Mouse (Mus musculus) ES-CJ7 (cell line): ENCODE data around the gene Efcab11.

Source experiments
- DNase-seq: peaks from one replicate; pipeline ENCODE4 v3.0.0; 2011; ENCODE audit warnings: low read depth, low spot score

Efcab11 gene

GRCm38 (mm10) chr12:99756213-99756612 is 128.0 kb downstream of the Efcab11 start:
- DNase-seq = no peak

- DNase-seq = no peak
Observed at GRCm38 (mm10) chr12:99752986-99753385, 131.3 kb downstream of the Efcab11 start.

GRCm38 (mm10) chr12:99749391-99749790 is 134.8 kb downstream of the Efcab11 start:
- no peak for DNase-seq

- DNase-seq = no peak
Observed at GRCm38 (mm10) chr12:99741631-99742030, 142.6 kb downstream of the Efcab11 start.

GRCm38 (mm10) chr12:99739211-99739610 is 145.0 kb downstream of the Efcab11 start:
- DNase-seq = no peak

- DNase-seq = no peak
Observed at GRCm38 (mm10) chr12:99738256-99738655, 146.0 kb downstream of the Efcab11 start.

GRCm38 (mm10) chr12:99736971-99737370 is 147.3 kb downstream of the Efcab11 start:
- DNase-seq = no peak

- DNase-seq = no peak
Observed at GRCm38 (mm10) chr12:99735172-99735571, 149.1 kb downstream of the Efcab11 start.

GRCm38 (mm10) chr12:99724206-99724605 is 160.0 kb downstream of the Efcab11 start:
- DNase-seq = no peak

GRCm38 (mm10) chr12:99723791-99724190 is 160.4 kb downstream of the Efcab11 start:
- DNase-seq = no peak

GRCm38 (mm10) chr12:99721318-99721717 is 162.9 kb downstream of the Efcab11 start:
- DNase-seq = no peak

GRCm38 (mm10) chr12:99719777-99720176 is 164.5 kb downstream of the Efcab11 start:
- DNase-seq = peak; percentile 7

- DNase-seq = no peak
Observed at GRCm38 (mm10) chr12:99718161-99718560, 166.1 kb downstream of the Efcab11 start.

- DNase-seq = no peak
Observed at GRCm38 (mm10) chr12:99716038-99716610, 168.1 kb downstream of the Efcab11 start.

GRCm38 (mm10) chr12:99715129-99716037 is 168.9 kb downstream of the Efcab11 start:
- DNase-seq = no peak

GRCm38 (mm10) chr12:99712214-99712613 is 172.0 kb downstream of the Efcab11 start:
- no peak for DNase-seq

GRCm38 (mm10) chr12:99702248-99702647 is 182.0 kb downstream of the Efcab11 start:
- DNase-seq = no peak

GRCm38 (mm10) chr12:99700380-99700779 is 183.9 kb downstream of the Efcab11 start:
- no peak for DNase-seq

GRCm38 (mm10) chr12:99699379-99700023 is 184.7 kb downstream of the Efcab11 start:
- DNase-seq = no peak

GRCm38 (mm10) chr12:99694066-99694465 is 190.2 kb downstream of the Efcab11 start:
- DNase-seq = no peak

GRCm38 (mm10) chr12:99686418-99686992 is 197.7 kb downstream of the Efcab11 start:
- DNase-seq = no peak

- no peak for DNase-seq
Observed at GRCm38 (mm10) chr12:99685451-99686100, 198.7 kb downstream of the Efcab11 start.
